Mouse (Mus musculus) granulocyte monocyte progenitor cell, adult 5-6 weeks (primary cell): ENCODE results near the gene Snx9. TPM values are rescaled to one million over a fixed set of nuclear protein-coding genes. Genes with fewer than 3 reads are reported as not detected.

Experiments used
- ATAC-seq: replicated peaks from 2 replicates; pipeline ENCODE4 v1.8.0; 2016; ENCODE audit warnings: mild to moderate bottlenecking, moderate TSS enrichment, inconsistent platforms; ENCODE audit not compliant: poor library complexity, severe bottlenecking
- total RNA-seq, 2 experiments: library from RNA; stranded (forward) in 1 of 2; stranded (reverse) in 1 of 2; fragments of 200-712, 200-1000 nt in 1 of 2; fragments of >200 nt in 1 of 2; fragmentation: Nextera tagmentation in 1 of 2; gene quantifications; 2 replicates each; pipeline ENCODE4 v1.2.3; 2014 to 2017

Snx9 gene
- total RNA-seq, 2 experiments from 2014 or later: 26.9 to 33.9 TPM

GRCm38 (mm10) chr17:5957097-5957496, 116.0 kb downstream of the Snx9 start:
- ATAC-seq: no peak

GRCm38 (mm10) chr17:5958229-5958628, 117.1 kb downstream of the Snx9 start:
- ATAC-seq: no peak

GRCm38 (mm10) chr17:5958636-5959035, 117.5 kb downstream of the Snx9 start:
- no peak for ATAC-seq

- no peak for ATAC-seq
Measured at GRCm38 (mm10) chr17:5959096-5959495, 118.0 kb downstream of the Snx9 start.

- no peak for ATAC-seq
Measured at GRCm38 (mm10) chr17:5959802-5960201, 118.7 kb downstream of the Snx9 start.

- no peak for ATAC-seq
Measured at GRCm38 (mm10) chr17:5963766-5964165, 122.6 kb downstream of the Snx9 start.

GRCm38 (mm10) chr17:5965084-5965781, 124.1 kb downstream of the Snx9 start:
- ATAC-seq: no peak

GRCm38 (mm10) chr17:5966706-5967105, 125.6 kb downstream of the Snx9 start:
- no peak for ATAC-seq

- no peak for ATAC-seq
Measured at GRCm38 (mm10) chr17:5968562-5968961, 127.4 kb downstream of the Snx9 start.

GRCm38 (mm10) chr17:5969246-5969645, 128.1 kb downstream of the Snx9 start:
- no peak for ATAC-seq

- no peak for ATAC-seq
Measured at GRCm38 (mm10) chr17:5970298-5970821, 129.2 kb downstream of the Snx9 start.

- ATAC-seq: no peak
Measured at GRCm38 (mm10) chr17:5973536-5973935, 132.4 kb downstream of the Snx9 start.

- ATAC-seq: peak; percentile 55
Measured at GRCm38 (mm10) chr17:5975099-5975977, 134.2 kb downstream of the Snx9 start.

- ATAC-seq: peak; percentile 47
Measured at GRCm38 (mm10) chr17:5976221-5977055, 135.3 kb downstream of the Snx9 start.

- no peak for ATAC-seq
Measured at GRCm38 (mm10) chr17:5977056-5977920, 136.2 kb downstream of the Snx9 start.

GRCm38 (mm10) chr17:5977921-5978504, 136.9 kb downstream of the Snx9 start:
- ATAC-seq: peak; percentile 61

- peak; percentile 43 for ATAC-seq
Measured at GRCm38 (mm10) chr17:5978505-5979077, 137.5 kb downstream of the Snx9 start.

GRCm38 (mm10) chr17:5980860-5981259, 139.7 kb downstream of the Snx9 start:
- no peak for ATAC-seq
